Mouse (Mus musculus): ENCODE results near the gene Kcnj5. TPM values are rescaled to one million over a fixed set of nuclear protein-coding genes. Genes with fewer than 3 reads are reported as not detected.
A peak's percentile ranks its signal among the peaks of the same experiment; 100 is the strongest.

Gene Kcnj5
- total RNA-seq, 2 experiments from 2014 or later = 0.90 to 1.1 TPM

GRCm38 (mm10) chr9:32320167-32320566 is 24.0 kb downstream of the Kcnj5 start:
- DNase-seq (ENCODE audit: low spot score in 2 of 2) = no peak

GRCm38 (mm10) chr9:32315999-32316398 is 28.2 kb downstream of the Kcnj5 start:
- no peak for DNase-seq (ENCODE audit: low spot score in 2 of 2)

- no peak for DNase-seq (ENCODE audit: low spot score in 2 of 2)
These were observed 30.1 kb downstream of the Kcnj5 start for GRCm38 (mm10) chr9:32314071-32314470.

GRCm38 (mm10) chr9:32312208-32312607 is 31.9 kb downstream of the Kcnj5 start:
- DNase-seq (ENCODE audit: low spot score in 2 of 2) = no peak

- no peak for DNase-seq (ENCODE audit: low spot score in 2 of 2)
These were observed 32.4 kb downstream of the Kcnj5 start for GRCm38 (mm10) chr9:32311786-32312185.

GRCm38 (mm10) chr9:32302501-32303150 is 41.5 kb downstream of the Kcnj5 start:
- no peak for DNase-seq (ENCODE audit: low spot score in 2 of 2)

GRCm38 (mm10) chr9:32295061-32295800 is 48.9 kb downstream of the Kcnj5 start:
- DNase-seq (ENCODE audit: low spot score in 2 of 2) = no peak

GRCm38 (mm10) chr9:32292686-32293085 is 51.5 kb downstream of the Kcnj5 start:
- peak in 1 of 2 experiments; percentile 13 for DNase-seq (ENCODE audit: low spot score in 2 of 2)

GRCm38 (mm10) chr9:32291618-32292017 is 52.5 kb downstream of the Kcnj5 start:
- no peak for DNase-seq (ENCODE audit: low spot score in 2 of 2)

GRCm38 (mm10) chr9:32283591-32283990 is 60.6 kb downstream of the Kcnj5 start:
- no peak for DNase-seq (ENCODE audit: low spot score in 2 of 2)

GRCm38 (mm10) chr9:32280456-32280855 is 63.7 kb downstream of the Kcnj5 start:
- DNase-seq (ENCODE audit: low spot score in 2 of 2) = no peak

GRCm38 (mm10) chr9:32279789-32280188 is 64.4 kb downstream of the Kcnj5 start:
- DNase-seq (ENCODE audit: low spot score in 2 of 2) = no peak

- peak in 1 of 2 experiments; percentile 32 for DNase-seq (ENCODE audit: low spot score in 2 of 2)
These were observed 66.1 kb downstream of the Kcnj5 start for GRCm38 (mm10) chr9:32278052-32278451.

- DNase-seq (ENCODE audit: low spot score in 2 of 2) = peak; percentile 64 to 88
These were observed 72.2 kb downstream of the Kcnj5 start for GRCm38 (mm10) chr9:32271896-32272444.

Other genes with a start within 250 kb of the Kcnj5 start
- 100 to 1,000 TPM; 188 to 201 TPM for gene Arhgap32, start 228.2 kb downstream of the Kcnj5 start, total RNA-seq (2021)
- gene Kcnj1, start 28.1 kb upstream of the Kcnj5 start, total RNA-seq (2021) = not detected
- gene Fli1, start 198.5 kb upstream of the Kcnj5 start, total RNA-seq (2021) = 1 to 10 TPM; 6.1 to 6.7 TPM

Measured in layer of hippocampus, postnatal 14 days (tissue).